Mouse (Mus musculus): ENCODE data around the gene Ahsa1.

Ahsa1 gene
- long read RNA-seq, experiment 1, transcript Ahsa1-201 (9 exons, 1,377 nt) = major isoform, 167 of 178 reads
- long read RNA-seq, experiment 1, partial matches to known transcripts = 3 of 178 reads
- long read RNA-seq, experiment 1, other reads (novel, unspliced or antisense) = 7 of 178 reads
- long read RNA-seq, experiment 2, transcript Ahsa1-201 (9 exons, 1,377 nt) = major isoform, 210 of 228 reads
- long read RNA-seq, experiment 2, partial matches to known transcripts = 9 of 228 reads
- long read RNA-seq, experiment 2, other reads (novel, unspliced or antisense) = 8 of 228 reads

DNA sequence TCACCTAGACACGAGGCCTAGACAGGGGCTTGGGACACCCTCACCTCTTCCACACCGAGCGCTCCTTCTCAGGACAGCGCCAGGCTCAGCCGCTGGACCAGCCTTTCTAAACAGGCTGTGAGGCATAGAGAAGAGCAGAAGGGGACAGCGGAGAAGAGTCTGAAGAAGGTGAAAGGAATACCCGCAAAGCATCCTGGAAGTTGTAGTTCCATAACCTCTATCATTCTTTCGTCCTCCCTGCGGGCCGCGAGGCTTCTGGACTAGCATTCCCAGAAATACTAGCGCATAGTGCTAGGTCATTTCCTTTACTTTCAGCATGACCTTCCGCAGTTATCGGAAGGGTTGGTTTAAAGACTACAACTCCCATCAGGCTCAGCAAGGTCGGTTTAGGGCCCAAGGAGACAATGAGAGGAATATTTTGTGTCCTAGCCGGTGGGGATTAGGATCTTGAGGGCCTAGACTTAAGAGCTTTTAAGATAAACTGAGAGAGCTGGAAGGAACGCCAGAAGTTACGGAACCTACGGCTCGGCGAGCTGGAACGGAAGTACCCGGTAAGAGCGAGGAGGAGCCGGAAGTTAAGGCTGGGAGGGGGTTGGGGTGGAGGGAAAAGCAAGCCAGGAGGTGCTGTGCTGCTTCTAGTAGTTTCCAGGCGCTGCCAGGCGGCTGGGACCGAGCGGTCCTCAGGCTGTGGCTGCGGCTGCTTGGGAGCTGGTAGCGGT, at the start of gene Ahsa1, which contains the start of gene Vipas39:
Gene Ahsa1, plus strand, starts transcription at position 372 of the 719 bp plus-strand sequence.
Gene Vipas39, minus strand, starts transcription at position 149 of the 719 bp plus-strand sequence.
- intact Hi-C loops (cut with DNase I) = loop anchor here (5.0 kb wide), 2 partner anchors 66 to 156 kb away; no protein-coding TSS in a partner anchor

DNA sequence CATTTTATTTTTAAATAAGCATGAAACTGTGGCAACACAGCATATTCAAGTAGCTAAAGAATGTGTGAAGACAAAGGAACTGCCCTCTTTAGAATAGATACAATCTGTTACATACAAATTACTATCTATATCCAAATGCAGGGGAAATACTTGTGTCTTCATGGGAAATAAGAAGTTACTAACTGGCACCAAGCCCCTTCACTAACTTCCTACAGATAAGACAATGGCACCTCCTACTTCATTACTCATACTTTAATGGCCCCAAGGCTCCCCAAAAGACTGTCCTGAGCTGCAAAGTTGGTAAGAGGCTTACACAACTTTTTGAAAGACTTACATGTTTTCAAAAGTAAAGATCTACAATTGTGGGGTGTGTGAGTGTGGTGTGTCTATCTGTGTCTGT, 48.7 kb upstream of the Ahsa1 start:
- intact Hi-C loops (cut with DNase I) = no loop called here

- intact Hi-C loops (cut with DNase I) = no loop called here
These were observed 46.9 kb upstream of the Ahsa1 start for GRCm38 (mm10) chr12:87219362-87219761.

DNA sequence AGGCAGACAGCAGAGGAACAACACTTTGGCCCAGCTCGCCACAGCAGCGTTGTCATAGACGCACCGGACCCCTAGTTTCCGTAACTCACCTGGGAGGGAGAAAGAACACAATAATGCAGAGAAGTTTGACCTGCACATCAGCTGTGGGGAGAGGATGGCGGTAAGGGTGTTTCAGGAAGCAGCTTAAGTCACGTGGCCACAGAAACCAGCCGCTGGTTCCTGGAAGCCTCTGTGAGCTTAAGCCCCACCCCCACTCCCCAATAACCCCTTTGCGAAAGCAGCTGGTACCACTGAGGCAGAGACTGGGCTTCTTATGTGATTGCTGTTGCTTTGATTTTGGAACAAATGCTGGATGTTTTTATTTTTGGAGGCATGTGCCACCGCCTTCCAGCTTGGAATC, 41.3 kb upstream of the Ahsa1 start:
- intact Hi-C loops (cut with DNase I) = no loop called here

DNA sequence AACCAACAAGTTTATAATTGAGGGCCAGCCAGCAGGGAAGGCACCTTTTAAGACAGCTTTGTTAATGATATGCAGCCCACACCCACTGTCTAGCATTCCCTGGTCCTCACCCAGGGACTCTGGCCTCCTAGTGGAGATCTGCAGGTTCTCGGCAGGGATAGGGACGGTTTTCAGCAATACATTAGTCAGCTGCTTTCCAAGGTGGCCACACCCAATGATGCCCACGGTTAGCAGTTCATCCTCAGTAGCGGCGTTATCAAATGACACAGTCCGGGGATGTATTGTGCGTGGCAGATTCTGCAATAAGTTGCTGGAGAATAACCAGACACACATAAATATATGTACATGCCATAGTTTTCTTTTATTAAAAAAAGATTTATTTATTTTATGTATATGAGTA, 39.5 kb upstream of the Ahsa1 start:
- intact Hi-C loops (cut with DNase I) = no loop called here

DNA sequence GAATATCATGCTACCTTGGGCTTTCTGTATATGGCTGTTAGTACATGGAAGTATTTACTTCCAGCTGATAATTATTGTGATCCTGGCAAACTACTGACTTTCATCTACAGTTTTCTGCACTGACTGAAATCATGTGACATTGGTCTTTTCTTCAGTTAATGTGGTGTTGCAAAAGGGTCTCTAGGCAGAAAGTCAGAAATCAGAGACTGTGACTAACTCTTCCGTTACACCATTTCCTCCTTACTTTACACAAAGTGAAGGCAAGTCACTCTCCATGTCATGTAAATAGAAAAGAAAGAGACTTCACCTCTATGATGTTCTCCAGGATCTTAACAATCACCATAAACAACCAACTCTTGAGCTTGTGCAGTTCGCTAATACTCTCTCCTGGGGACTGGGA, 36.6 kb upstream of the Ahsa1 start:
- intact Hi-C loops (cut with DNase I) = no loop called here

GRCm38 (mm10) chr12:87230379-87230895, 35.8 kb upstream of the Ahsa1 start:
- intact Hi-C loops (cut with DNase I) = no loop called here

GRCm38 (mm10) chr12:87236882-87237483, 29.3 kb upstream of the Ahsa1 start:
- intact Hi-C loops (cut with DNase I) = no loop called here

DNA sequence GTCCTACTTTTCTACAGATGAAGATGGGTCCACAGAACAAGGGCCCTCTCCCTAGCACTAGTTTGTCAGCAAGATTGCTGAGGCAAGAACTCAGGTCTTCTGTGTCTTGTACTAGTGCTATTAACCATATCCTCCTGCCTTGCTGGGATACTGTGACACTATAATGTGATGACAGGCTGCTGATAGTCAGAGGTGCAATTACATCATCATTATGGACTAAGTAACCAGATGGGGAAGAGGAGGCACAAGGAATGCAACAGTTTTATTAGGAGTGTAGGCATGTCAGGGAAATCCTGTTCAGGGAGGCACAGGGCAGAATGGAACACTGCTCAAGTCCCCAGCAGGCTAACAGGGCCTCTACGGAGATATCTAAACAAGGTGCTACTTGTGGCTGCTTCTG, 27.6 kb upstream of the Ahsa1 start, which contains the start of gene Noxred1:
Gene Noxred1, minus strand, starts transcription at position 101 of the 400 bp plus-strand sequence.
- intact Hi-C loops (cut with DNase I) = no loop called here

- intact Hi-C loops (cut with DNase I) = no loop called here
These were observed 16.1 kb upstream of the Ahsa1 start for GRCm38 (mm10) chr12:87250161-87250560.

GRCm38 (mm10) chr12:87253878-87254277, 12.4 kb upstream of the Ahsa1 start:
- intact Hi-C loops (cut with DNase I) = no loop called here

DNA sequence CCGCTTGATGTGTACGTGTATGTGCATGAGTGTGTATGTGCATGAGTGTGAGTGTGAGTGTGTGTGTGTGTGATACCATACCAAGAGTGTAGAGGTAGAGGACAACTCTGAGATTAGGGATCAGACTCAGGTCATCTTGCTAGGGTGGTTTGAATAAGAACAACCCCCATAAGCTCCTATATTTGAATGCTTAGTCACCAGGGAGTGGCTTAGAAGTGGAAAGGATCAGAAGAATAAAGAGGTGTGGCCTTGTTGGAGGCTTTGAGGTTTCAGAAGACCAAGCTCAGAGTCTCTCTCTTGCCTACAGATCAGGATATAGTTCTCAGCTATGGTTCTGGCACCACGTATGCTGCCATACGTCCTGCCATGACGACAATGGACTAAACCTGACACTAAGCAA, 9.7 kb upstream of the Ahsa1 start:
- intact Hi-C loops (cut with DNase I) = no loop called here

- intact Hi-C loops (cut with DNase I) = no loop called here
These were observed 5.7 kb upstream of the Ahsa1 start for GRCm38 (mm10) chr12:87260562-87260961.

- intact Hi-C loops (cut with DNase I) = loop anchor here (5.0 kb wide), 2 partner anchors 67 to 157 kb away; no protein-coding TSS in a partner anchor
These were observed 835 bp upstream of the Ahsa1 start for GRCm38 (mm10) chr12:87265444-87265843.

DNA sequence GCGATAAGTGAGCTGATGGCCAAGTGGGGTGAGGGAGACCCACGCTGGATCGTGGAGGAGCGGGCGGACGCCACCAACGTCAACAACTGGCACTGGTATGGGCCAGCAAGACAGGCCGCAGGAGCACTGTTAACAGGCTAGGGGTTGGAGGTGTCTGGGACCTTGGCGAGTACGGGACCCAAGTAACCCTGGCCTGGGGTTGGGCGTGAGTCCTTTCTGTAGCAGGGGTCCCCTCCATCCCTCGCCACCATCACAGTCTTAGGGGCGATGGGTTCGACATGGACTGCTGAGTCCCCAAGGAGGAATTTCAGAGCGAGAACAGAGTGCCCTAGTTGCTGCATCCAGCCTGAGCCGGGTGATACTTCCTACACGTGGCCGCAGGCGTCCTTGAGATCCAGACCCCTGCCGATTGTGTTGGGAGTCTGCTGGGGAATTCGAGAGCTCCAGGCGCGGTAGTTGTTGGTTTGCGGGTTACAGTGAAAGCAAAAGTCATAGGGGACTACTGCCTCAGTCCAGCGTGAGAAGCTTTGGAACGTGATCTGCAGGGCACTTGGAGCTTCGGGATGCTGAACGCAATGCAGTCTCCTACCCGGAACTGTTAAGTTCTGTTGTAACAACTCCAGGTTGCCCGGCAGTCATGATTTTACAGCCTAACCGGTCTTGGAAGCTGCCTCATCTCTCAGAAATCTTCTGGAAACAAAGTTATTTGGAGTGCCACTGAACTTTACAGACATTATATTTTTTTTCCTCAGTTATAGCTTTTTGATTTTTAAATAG, 736 bp downstream of the Ahsa1 start:
- intact Hi-C loops (cut with DNase I) = loop anchor here (5.0 kb wide), 2 partner anchors 65 to 155 kb away; no protein-coding TSS in a partner anchor

DNA sequence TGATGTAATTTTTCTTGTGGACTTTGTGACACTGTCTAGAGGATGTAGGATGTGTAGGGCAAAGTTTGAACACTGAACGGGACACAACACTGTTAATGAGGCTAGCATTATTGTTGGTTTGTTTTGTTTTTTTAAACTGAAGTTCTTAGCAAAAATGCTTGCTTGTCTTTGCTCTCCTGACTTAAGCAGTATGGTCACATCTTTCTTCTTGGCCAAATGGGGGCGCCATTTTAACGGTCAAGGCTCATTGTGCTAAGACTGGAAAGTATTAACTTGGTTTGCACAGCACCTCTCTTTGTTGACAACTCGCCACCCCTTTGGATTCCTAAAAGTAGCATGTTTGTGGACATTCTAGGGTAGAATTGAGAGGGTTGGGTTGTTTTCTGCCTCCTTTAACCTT, 1.4 kb downstream of the Ahsa1 start:
- intact Hi-C loops (cut with DNase I) = loop anchor here (5.0 kb wide), 2 partner anchors 65 to 155 kb away; no protein-coding TSS in a partner anchor

GRCm38 (mm10) chr12:87274853-87275831, 8.9 kb downstream of the Ahsa1 start:
- intact Hi-C loops (cut with DNase I) = loop anchor here (5.0 kb wide), 1 partner anchor 42 kb away; no protein-coding TSS in a partner anchor

- intact Hi-C loops (cut with DNase I) = loop anchor here (5.0 kb wide), 1 partner anchor 40 kb away; no protein-coding TSS in a partner anchor
These were observed 11.0 kb downstream of the Ahsa1 start for GRCm38 (mm10) chr12:87277251-87277650.

DNA sequence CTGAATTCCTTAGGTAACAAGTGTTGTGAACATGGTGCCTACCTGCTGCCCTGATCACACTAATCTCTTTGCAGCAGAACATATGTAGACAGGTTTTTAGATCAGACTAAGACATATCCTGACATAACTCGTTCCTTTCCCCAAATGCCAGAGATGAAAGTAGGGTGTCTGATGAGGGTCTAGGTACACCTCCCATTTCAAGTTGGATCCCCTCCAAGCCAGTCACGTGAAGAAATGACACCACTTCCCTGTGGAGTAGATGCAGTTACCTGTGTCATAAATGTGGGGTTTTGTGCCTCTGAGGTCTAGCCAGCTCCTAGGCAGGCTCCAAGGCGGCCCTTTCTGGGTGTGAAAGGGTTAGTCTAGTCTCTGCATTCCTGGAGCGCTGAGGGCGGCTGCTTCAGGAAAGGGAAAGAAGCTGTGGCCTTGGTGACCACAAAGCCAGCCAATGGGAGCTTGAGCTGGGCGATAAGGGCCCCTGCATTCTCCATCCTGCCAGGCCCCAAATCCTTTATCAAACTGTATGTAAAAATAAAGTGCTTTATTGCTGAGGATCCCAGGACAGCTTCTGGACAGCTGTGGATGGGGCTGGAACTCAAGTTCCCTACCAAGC, 11.9 kb downstream of the Ahsa1 start:
- intact Hi-C loops (cut with DNase I) = loop anchor here (5.0 kb wide), 1 partner anchor 39 kb away; no protein-coding TSS in a partner anchor
